Mouse (Mus musculus): ENCODE measurements around the gene Zmiz2.

DNA sequence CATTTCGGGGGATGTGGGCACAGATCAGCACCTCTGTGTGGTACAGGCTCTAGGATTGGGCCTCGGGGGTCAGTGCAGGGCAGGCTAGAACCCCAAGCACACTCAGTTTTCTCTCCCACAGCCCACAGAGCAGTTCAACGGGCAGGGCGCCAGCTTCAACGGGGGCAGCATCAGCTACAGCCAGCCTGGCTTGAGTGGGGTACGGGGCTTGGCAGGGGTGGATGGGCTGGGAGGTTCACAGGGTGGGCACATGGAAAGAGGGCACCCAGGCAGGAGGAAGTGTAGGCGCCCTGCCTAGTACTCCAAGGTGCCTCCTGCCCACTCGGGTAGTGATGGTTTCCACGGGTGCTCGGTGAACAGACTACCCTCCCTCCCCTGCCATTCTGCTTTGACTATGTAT lies 9.3 kb downstream of the Zmiz2 start:
- TF ChIP-seq BHLHE40 (IDR thresholded peaks at IDR 0.05; ENCODE audit: borderline replicate concordance, low read depth, low read length) (no peak), MAZ (IDR thresholded peaks at IDR 0.05; ENCODE audit: low read depth, low read length) (no peak), CTCF (IDR thresholded peaks at IDR 0.05 in 2 of 3, conservative IDR thresholded peaks at IDR 0.05 in 1 of 3; ENCODE audit: control insufficient read depth in 1 of 3, insufficient read depth in 1 of 3, low read depth in 2 of 3, low read length in 3 of 3, poor library complexity in 1 of 3, severe bottlenecking in 1 of 3) (no peak), POLR2A (IDR thresholded peaks at IDR 0.05; ENCODE audit: control insufficient read depth in 1 of 2, insufficient read depth in 1 of 2, low read depth in 1 of 2, low read length in 2 of 2, poor library complexity in 1 of 2) (no peak), JUND (IDR thresholded peaks at IDR 0.05; ENCODE audit: low read depth, low read length) (no peak), GATA1 (IDR thresholded peaks at IDR 0.05; ENCODE audit: low read depth, low read length) (no peak), ZKSCAN1 (IDR thresholded peaks at IDR 0.05; ENCODE audit: low read depth, low read length) (no peak), HCFC1 (IDR thresholded peaks at IDR 0.05; ENCODE audit: low read depth, low read length) (no peak), GABPA (IDR thresholded peaks at IDR 0.05; ENCODE audit: low read depth, low read length) (no peak)

All from MEL (cell line).